Mouse (Mus musculus) forebrain, embryonic 16.5 days (tissue): Measurements from ENCODE around the gene Rpl6. TPM values are rescaled to one million over a fixed set of nuclear protein-coding genes. Genes with fewer than 3 reads are reported as not detected.
A peak's percentile ranks its signal among the peaks of the same experiment; 100 is the strongest.
"Not testable (repeated sequence)": the region's sequence is repeated elsewhere in the genome, so short reads cannot be mapped to it uniquely, and the experiment has no call there.

Experiments
- ATAC-seq: fragments of 200-750 bp; cut with Nextera tagmentation; 2 replicates; pipeline ENCODE4 v1.8.0; 2017; ENCODE audit warnings: mild to moderate bottlenecking, moderate library complexity
- H3K27ac ChIP-seq: fragments of 300-500 bp; sonication (generic); 2 replicates; pipeline ENCODE4 v1.5.1; 2014; ENCODE audit warnings: low read length, control low read depth
- H3K27me3 ChIP-seq: fragments of 300-500 bp; sonication (generic); replicated peaks from 2 replicates; pipeline ENCODE4 v1.6.1; 2014; ENCODE audit warnings: low read length; ENCODE audit not compliant: control insufficient read depth, insufficient read depth
- H3K36me3 ChIP-seq: fragments of 300-500 bp; sonication (generic); 2 replicates; pipeline ENCODE4 v1.6.1; 2014; ENCODE audit not compliant: control insufficient read depth, insufficient read depth
- H3K4me1 ChIP-seq: fragments of 300-500 bp; sonication (generic); replicated peaks from 2 replicates; pipeline ENCODE4 v1.6.1; 2014; ENCODE audit warnings: low read length; ENCODE audit not compliant: control insufficient read depth, insufficient read depth
- H3K4me2 ChIP-seq: fragments of 300-500 bp; sonication (generic); 2 replicates; pipeline ENCODE4 v1.6.1; 2014; ENCODE audit warnings: mild to moderate bottlenecking, low read length, control low read depth
- H3K4me3 ChIP-seq: fragments of 300-500 bp; sonication (generic); replicated peaks from 2 replicates; pipeline ENCODE4 v1.5.1; 2014; ENCODE audit warnings: mild to moderate bottlenecking, low read length, control low read depth
- H3K9ac ChIP-seq: fragments of 300-500 bp; sonication (generic); replicated peaks from 2 replicates; pipeline ENCODE4 v1.6.1; 2014; ENCODE audit warnings: low read depth, low read length, control low read depth
- H3K9me3 ChIP-seq: fragments of 300-500 bp; sonication (generic); 2 replicates; pipeline ENCODE4 v1.6.1; 2016; ENCODE audit warnings: low read length; ENCODE audit not compliant: control insufficient read depth
- WGBS: fragments of 180-500 bp; shearing (Covaris S2); extraction: QIAGEN DNeasy Blood & Tissue Kit; methylation state at CpG from one replicate; pipeline ENCODE4 v1.1.7; 2014; 5-methylcytosine and 5-hydroxymethylcytosine counted together
- polyA plus RNA-seq: library from polyadenylated mRNA; unstranded; fragments of >200 nt; fragmentation: Nextera tagmentation; extraction: Ambion mirVana; gene quantifications from 2 replicates; pipeline ENCODE4 v1.2.1, GENCODE M21; 2015

Gene Rpl6
- polyA plus RNA-seq, 1 experiment from 2014 or later: 361 TPM

DNA sequence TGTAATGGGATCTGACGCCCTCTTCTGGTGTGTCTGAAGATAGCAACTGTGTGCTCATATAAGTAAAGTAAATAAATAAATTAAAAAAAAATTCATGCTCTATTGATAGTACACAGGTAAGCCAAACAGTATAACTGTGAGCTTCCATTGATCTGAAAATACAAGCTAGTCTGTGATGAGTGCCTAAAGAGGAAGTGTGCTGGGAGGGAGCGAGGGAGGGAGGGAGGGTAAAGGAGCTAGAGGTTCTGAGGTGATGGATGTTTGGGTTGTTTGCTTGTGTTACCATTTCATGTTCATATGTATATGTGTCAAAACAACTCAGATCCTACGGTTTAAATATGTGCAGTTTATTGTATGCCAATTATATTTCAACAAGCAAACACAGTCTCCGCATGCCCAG is 22.6 kb downstream of the Rpl6 start:
- Histone ChIP-seq H3K9me3 (no peaks in the 10 kb centered on the region), H3K27me3 (no peaks in the 10 kb centered on the region), H3K9ac (no peak overlapping the region), H3K4me1 (peaks cover 14% of the 10 kb centered on the region), H3K4me3 (no peak overlapping the region), H3K27ac (no peak overlapping the region), H3K36me3 (no peaks in the 10 kb centered on the region), H3K4me2 (no peak overlapping the region)
- 71% methylated on average over 4 of the region's 4 CpGs for WGBS
- no peak for ATAC-seq

DNA sequence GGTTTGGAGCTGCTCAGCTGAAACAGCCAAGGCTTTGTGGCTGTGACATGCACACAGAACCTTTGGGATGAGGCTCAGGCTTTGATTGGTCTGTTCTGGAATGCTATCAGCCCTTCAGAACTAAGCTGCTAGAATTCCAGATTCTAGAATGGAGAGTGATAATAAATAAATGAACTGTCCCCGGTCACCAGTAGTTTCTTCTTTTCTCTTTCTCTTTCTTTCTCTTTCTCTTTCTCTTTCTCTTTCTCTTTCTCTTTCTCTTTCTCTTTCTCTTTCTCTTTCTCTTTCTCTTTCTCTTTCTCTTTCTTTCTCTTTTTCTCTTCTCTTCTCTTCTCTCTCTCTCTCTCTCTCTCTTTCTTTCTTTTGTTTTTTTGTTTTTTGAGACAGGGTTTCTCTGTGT is 23.0 kb downstream of the Rpl6 start:
- 83% methylated on average over 1 of the region's 1 CpGs for WGBS
- H3K27ac ChIP-seq, ATAC-seq, H3K4me2 ChIP-seq, H3K9me3 ChIP-seq, H3K36me3 ChIP-seq, H3K4me1 ChIP-seq, H3K27me3 ChIP-seq, H3K4me3 ChIP-seq, H3K9ac ChIP-seq: not testable (repeated sequence)

DNA sequence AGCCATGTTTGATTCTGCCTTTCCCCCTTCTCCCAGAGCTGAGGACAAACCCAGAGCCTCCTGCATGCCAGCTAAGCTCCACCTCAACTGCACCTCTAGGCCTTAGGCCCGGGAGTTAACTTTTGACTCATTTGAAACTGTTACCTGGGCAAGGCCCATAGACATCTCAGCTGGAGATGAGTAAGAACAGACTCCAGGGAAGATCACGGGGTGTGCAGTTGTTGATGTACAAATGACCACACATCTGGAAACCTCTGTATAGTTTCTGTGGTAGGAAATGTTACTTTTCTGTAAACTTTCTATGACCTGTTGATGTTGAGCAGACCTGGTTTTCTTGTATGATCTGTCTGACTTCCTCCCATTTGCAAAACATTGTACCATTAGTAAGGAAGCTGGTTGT is 24.9 kb downstream of the Rpl6 start:
- Histone ChIP-seq H3K4me1 (peaks cover 3% of the 10 kb centered on the region), H3K36me3 (no peaks in the 10 kb centered on the region)

GRCm38 (mm10) chr5:121230811-121231210 is 26.5 kb downstream of the Rpl6 start:
- 96% methylated on average over 9 of the region's 9 CpGs for WGBS
- H3K27me3 ChIP-seq: no peaks in the 10 kb centered on the region
- H3K27ac ChIP-seq: no peak overlapping the region
- H3K9me3 ChIP-seq: no peaks in the 10 kb centered on the region
- no peaks in the 10 kb centered on the region for H3K36me3 ChIP-seq
- H3K9ac ChIP-seq: no peak overlapping the region
- peaks cover 3% of the 10 kb centered on the region for H3K4me1 ChIP-seq
- no peak for ATAC-seq
- no peak overlapping the region for H3K4me2 ChIP-seq
- H3K4me3 ChIP-seq: no peak overlapping the region

More for the DNA sequence above, 24.9 kb downstream of the Rpl6 start:
- WGBS: 96% methylated on average over 2 of the region's 2 CpGs
- H3K9ac ChIP-seq: no peak overlapping the region
- H3K9me3 ChIP-seq: no peaks in the 10 kb centered on the region
- no peaks in the 10 kb centered on the region for H3K27me3 ChIP-seq
- no peak overlapping the region for H3K27ac ChIP-seq
- H3K4me2 ChIP-seq: no peak overlapping the region
- no peak for ATAC-seq
- no peak overlapping the region for H3K4me3 ChIP-seq

GRCm38 (mm10) chr5:121232789-121233188 is 28.5 kb downstream of the Rpl6 start:
- H3K36me3 ChIP-seq: no peaks in the 10 kb centered on the region
- WGBS: 94% methylated on average over 1 of the region's 1 CpGs
- no peaks in the 10 kb centered on the region for H3K9me3 ChIP-seq
- peaks cover 5% of the 10 kb centered on the region; the same call in 1 of the 2 replicates for H3K4me1 ChIP-seq
- ATAC-seq: no peak
- no peaks in the 10 kb centered on the region for H3K27me3 ChIP-seq
- no peak overlapping the region for H3K9ac ChIP-seq
- no peak overlapping the region for H3K4me2 ChIP-seq
- no peak overlapping the region for H3K27ac ChIP-seq
- H3K4me3 ChIP-seq: no peak overlapping the region

- H3K36me3 ChIP-seq: no peaks in the 10 kb centered on the region
- WGBS: 85% methylated on average over 2 of the region's 2 CpGs
- H3K27ac ChIP-seq: no peak overlapping the region
- no peaks in the 10 kb centered on the region for H3K27me3 ChIP-seq
- no peaks in the 10 kb centered on the region for H3K9me3 ChIP-seq
- no peak overlapping the region for H3K4me3 ChIP-seq
- H3K4me2 ChIP-seq: no peak overlapping the region
- H3K4me1 ChIP-seq: peaks cover 5% of the 10 kb centered on the region; the same call in 1 of the 2 replicates
- no peak overlapping the region for H3K9ac ChIP-seq
- no peak for ATAC-seq
Measured at GRCm38 (mm10) chr5:121233726-121234125, 29.4 kb downstream of the Rpl6 start.

GRCm38 (mm10) chr5:121236171-121236570 is 31.9 kb downstream of the Rpl6 start:
- peaks cover 12% of the 10 kb centered on the region; the same call in 1 of the 2 replicates for H3K4me1 ChIP-seq
- H3K9me3 ChIP-seq: no peaks in the 10 kb centered on the region
- no peak overlapping the region for H3K9ac ChIP-seq
- ATAC-seq: no peak
- 68% methylated on average over 5 of the region's 5 CpGs for WGBS
- no peaks in the 10 kb centered on the region for H3K27me3 ChIP-seq
- H3K4me2 ChIP-seq: no peak overlapping the region
- H3K4me3 ChIP-seq: no peak overlapping the region
- H3K27ac ChIP-seq: no peak overlapping the region
- no peaks in the 10 kb centered on the region for H3K36me3 ChIP-seq

DNA sequence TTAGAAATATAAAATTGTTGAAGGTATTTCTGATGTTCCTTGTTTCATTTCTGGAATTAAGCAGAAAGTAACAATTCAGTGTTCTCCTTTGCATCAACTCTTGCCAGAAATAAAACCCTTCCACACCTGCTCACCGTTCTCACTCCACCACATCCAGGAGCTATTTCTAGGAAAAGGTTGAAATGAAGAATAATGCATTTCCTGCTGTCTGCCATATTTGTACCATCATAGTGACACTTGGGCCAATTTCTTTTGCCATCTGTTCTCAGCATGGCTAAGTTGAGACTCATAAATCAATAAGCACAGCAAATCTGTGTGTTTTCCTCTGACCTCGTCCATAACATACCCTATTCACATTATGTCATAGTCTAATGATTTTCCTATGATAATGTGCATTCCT is 33.9 kb downstream of the Rpl6 start:
- H3K27ac ChIP-seq: no peak overlapping the region
- no peak overlapping the region for H3K9ac ChIP-seq
- H3K4me2 ChIP-seq: no peak overlapping the region
- ATAC-seq: no peak
- peaks cover 12% of the 10 kb centered on the region; the same call in 1 of the 2 replicates for H3K4me1 ChIP-seq
- no peaks in the 10 kb centered on the region for H3K36me3 ChIP-seq
- no peaks in the 10 kb centered on the region for H3K27me3 ChIP-seq
- WGBS: 67% methylated on average over 2 of the region's 2 CpGs
- no peaks in the 10 kb centered on the region for H3K9me3 ChIP-seq
- no peak overlapping the region for H3K4me3 ChIP-seq

DNA sequence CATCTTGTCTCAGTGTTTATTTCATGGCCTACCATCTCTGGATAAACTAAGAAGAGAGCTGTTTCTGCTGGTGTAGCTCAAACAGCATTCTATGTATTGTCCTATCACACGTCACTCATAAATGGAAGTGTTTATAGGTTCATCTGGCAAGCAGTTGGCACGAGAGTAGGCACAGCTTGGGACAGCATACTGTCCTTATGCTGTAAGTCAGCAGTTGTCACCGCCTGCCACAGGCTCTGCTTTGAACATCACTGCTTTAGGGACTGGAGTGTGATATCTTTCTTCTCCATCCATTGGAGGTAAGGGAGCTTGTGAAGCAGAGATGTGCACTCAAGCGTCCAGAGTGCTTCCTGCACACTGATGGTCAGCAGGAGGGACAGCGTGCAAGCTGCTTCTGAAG is 35.6 kb downstream of the Rpl6 start:
- Histone ChIP-seq H3K9ac (no peak overlapping the region), H3K4me2 (no peak overlapping the region), H3K36me3 (no peaks in the 10 kb centered on the region), H3K4me1 (peaks cover 12% of the 10 kb centered on the region; the same call in 1 of the 2 replicates), H3K27ac (no peak overlapping the region), H3K9me3 (no peaks in the 10 kb centered on the region), H3K27me3 (no peaks in the 10 kb centered on the region), H3K4me3 (no peak overlapping the region)
- WGBS: 55% methylated on average over 5 of the region's 5 CpGs
- peak; percentile 87 for ATAC-seq

DNA sequence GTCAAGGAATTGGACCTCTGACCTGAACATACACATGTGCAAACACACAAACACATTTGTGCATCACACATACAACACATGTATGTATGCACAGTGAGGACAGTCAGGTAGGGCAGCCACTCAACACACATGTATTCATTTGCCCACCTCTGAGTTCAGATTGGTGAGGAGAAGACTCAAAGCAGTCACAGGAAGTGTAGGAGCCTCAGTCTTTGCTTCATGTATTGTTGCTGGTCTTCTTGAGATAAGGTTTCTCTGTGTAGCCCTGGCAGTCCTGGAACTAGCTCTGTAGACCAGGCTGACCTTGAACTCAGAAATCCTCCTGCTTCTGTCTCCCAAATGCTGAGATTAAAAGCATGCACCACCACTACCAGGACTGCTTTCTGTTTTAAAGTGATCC is 36.9 kb downstream of the Rpl6 start:
- no peak overlapping the region for H3K27ac ChIP-seq
- H3K27me3 ChIP-seq: no peaks in the 10 kb centered on the region
- no peaks in the 10 kb centered on the region for H3K36me3 ChIP-seq
- H3K9me3 ChIP-seq: no peaks in the 10 kb centered on the region
- peaks cover 17% of the 10 kb centered on the region for H3K4me1 ChIP-seq
- no peak overlapping the region for H3K9ac ChIP-seq
- no peak for ATAC-seq
- no peak overlapping the region for H3K4me3 ChIP-seq
- H3K4me2 ChIP-seq: no peak overlapping the region
